ENCODE assay signal across 19 mouse cellular contexts in genomic region chr9:123241191-123241590, GRCm38 (mm10). TPM values are rescaled to one million over a fixed set of nuclear protein-coding genes. Genes with fewer than 3 reads are reported as not detected.
"Had no signal": no experiment of that assay in that cellular context is flagged by ENCODE, and none has a peak within 500 bp of the region (broad histone marks: within the 10 kb centered on the region; RNA-seq: fewer than 3 reads in every experiment).

No protein-coding gene starts in this region.

- H3K4me1 ChIP-seq: neural tube, embryonic 12.5 days had no signal

- H3K27me3 ChIP-seq: lung, embryonic 15.5 days; megakaryocyte, embryonic 14.5 days; midbrain, embryonic 13.5 days; midbrain, embryonic 15.5 days; neural tube, embryonic 12.5 days; stomach, embryonic 15.5 days had no signal

- DNase-seq: lung, adult 2 months; lung, postnatal 14 days; lung, postnatal 36 days; right cerebral cortex, postnatal 14 days; thymus, adult 2 months; thymus, postnatal 25 days; thymus, postnatal 4 days had no signal

- H3K4me3 ChIP-seq: lung, embryonic 15.5 days; megakaryocyte, embryonic 14.5 days; midbrain, embryonic 13.5 days; midbrain, embryonic 15.5 days; neural tube, embryonic 12.5 days; stomach, embryonic 15.5 days had no signal

- ATAC-seq: lung, postnatal 0 days; midbrain, embryonic 13.5 days; midbrain, embryonic 15.5 days had no signal

- H3K4me2 ChIP-seq: lung, embryonic 15.5 days; midbrain, embryonic 11.5 days; midbrain, embryonic 13.5 days; midbrain, embryonic 15.5 days; neural tube, embryonic 12.5 days; stomach, embryonic 15.5 days had no signal

- H3K36me3 ChIP-seq: lung, embryonic 15.5 days; midbrain, embryonic 13.5 days; midbrain, embryonic 15.5 days; neural tube, embryonic 12.5 days; stomach, embryonic 15.5 days had no signal

- H3K9ac ChIP-seq: lung, embryonic 15.5 days; midbrain, embryonic 13.5 days; midbrain, embryonic 15.5 days; neural tube, embryonic 12.5 days; stomach, embryonic 15.5 days had no signal

- H3K9me3 ChIP-seq: lung, embryonic 15.5 days; midbrain, embryonic 13.5 days; midbrain, embryonic 15.5 days; neural tube, embryonic 12.5 days; stomach, embryonic 15.5 days had no signal

- H3K27ac ChIP-seq: lung, embryonic 15.5 days; macrophage; midbrain, embryonic 13.5 days; midbrain, embryonic 15.5 days; neural tube, embryonic 12.5 days; stomach, embryonic 15.5 days; stomach, postnatal 0 days had no signal

RNA-seq across cellular contexts. Expression of gene Cdcp1, which starts 25.4 kb away (rescaled TPM):
- total RNA-seq: monocyte, adult 5-6 weeks; neutrophil, adult 5-6 weeks had no signal
- polyA plus RNA-seq: macrophage had no signal
